Mouse (Mus musculus): ENCODE measurements around the gene Ralgapa1.

DNA sequence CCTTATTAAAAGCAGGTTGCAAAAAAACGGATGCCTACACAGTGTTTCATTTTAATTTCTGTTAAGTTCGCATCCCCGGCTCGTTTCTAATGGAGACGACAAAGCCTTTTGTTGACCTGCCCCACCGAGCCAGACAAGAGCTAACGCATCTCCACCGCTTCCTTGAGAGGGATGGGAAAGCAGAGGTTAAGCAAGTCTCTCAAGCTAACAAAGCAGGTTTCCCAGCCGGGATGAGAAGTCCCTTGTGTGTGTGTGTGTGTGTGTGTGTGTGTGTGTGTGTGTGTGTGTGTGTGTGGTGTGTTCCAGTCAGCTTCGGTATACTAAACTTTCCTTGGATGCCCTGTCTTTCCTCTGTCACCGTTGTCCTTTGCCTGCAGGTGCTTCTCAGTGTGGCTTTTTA, 249.8 kb downstream of the Ralgapa1 start:
- TF ChIP-seq CTCF (IDR thresholded peaks at IDR 0.05; ENCODE audit: extremely low read depth, insufficient read depth, insufficient read length, insufficient replicate concordance) (no peak), POLR2A (IDR thresholded peaks at IDR 0.05; ENCODE audit: low read depth, low read length) (no peak)

All from spleen, adult 2 months (tissue).